Mouse (Mus musculus) gastrocnemius, postnatal 25 days (tissue): ENCODE data around the gene Dip2b. TPM values are rescaled to one million over a fixed set of nuclear protein-coding genes. Genes with fewer than 3 reads are reported as not detected.
"Not testable (repeated sequence)": the region's sequence is repeated elsewhere in the genome, so short reads cannot be mapped to it uniquely, and the experiment has no call there.

Experiments used
- DNase-seq: peaks from one replicate; pipeline ENCODE4 v3.0.0; 2022
- total RNA-seq, 2 experiments: library from RNA; stranded (reverse); gene quantifications; 1 replicate in 1 of 2; 2 replicates in 1 of 2; pipeline ENCODE4 v1.2.3; 2021

Dip2b gene
- total RNA-seq, 2 experiments from 2014 or later, result 7.4 to 7.7 TPM

DNA sequence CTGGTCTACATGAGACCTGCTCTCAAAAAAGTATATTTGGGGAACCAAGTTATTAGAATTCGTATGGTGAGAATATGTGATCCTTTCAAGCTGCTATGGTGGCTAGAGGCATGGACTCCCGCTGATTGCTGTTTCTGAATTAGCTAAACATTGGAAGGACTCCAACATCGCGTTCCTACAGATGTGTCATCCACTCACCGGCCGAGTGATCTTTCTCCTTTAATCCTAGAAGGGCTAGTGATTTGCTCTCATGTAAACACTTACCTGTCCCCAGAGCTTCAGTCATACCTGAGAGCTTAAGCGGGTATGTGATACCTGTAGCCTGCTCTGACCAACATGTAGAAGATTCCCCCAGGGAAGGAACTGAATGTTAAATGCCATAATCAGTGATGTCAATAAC, 182.5 kb downstream of the Dip2b start:
- no peak for DNase-seq

GRCm38 (mm10) chr15:100225381-100225780, 186.9 kb downstream of the Dip2b start:
- no peak for DNase-seq

GRCm38 (mm10) chr15:100225891-100226290, 187.4 kb downstream of the Dip2b start:
- DNase-seq, result no peak

- DNase-seq, result no peak
Observed at GRCm38 (mm10) chr15:100227031-100227662, 188.7 kb downstream of the Dip2b start.

GRCm38 (mm10) chr15:100227663-100228534, 189.4 kb downstream of the Dip2b start, which contains the start of gene Atf1:
Gene Atf1, plus strand, starts transcription at chr15:100227819.
- peak; percentile 91 for DNase-seq

DNA sequence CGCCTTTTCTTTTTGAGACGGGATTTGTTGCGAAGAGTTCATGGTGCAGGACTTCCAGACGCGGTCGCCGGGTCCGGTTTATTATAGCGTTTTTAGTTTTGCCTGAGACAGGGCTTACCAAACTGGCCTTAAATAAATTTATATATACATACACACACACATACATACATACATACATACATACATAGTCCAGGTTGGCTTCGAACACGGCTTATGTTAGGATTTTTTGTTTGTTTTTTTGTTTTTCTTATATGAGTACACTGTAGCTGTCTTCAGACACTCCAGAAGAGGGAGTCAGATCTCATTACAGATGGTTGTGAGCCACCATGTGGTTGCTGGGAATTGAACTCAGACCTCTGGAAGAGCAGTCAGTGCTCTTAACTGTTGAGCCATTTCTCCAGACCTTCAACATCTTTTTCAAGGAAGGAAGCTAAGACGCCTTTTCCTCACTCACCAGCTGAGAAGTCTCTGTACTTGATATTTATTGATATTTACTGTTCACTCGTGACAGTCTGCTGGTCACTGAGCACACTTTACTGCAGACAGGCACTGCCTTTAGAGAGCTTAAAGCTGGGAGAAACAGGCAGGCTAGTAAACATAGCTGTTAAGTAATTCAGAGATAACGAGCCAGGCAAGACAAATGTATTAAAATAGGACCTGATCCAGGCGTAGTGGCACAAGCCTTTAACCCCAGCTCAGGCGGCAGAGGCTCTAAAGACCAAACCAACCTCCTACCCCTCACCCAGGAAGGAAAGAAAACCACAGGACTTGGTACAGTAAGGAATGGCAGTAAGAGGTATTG, 190.3 kb downstream of the Dip2b start:
- no peak for DNase-seq

GRCm38 (mm10) chr15:100230655-100231054, 192.2 kb downstream of the Dip2b start:
- DNase-seq, result no peak

GRCm38 (mm10) chr15:100231616-100232525, 193.4 kb downstream of the Dip2b start:
- no peak for DNase-seq

DNA sequence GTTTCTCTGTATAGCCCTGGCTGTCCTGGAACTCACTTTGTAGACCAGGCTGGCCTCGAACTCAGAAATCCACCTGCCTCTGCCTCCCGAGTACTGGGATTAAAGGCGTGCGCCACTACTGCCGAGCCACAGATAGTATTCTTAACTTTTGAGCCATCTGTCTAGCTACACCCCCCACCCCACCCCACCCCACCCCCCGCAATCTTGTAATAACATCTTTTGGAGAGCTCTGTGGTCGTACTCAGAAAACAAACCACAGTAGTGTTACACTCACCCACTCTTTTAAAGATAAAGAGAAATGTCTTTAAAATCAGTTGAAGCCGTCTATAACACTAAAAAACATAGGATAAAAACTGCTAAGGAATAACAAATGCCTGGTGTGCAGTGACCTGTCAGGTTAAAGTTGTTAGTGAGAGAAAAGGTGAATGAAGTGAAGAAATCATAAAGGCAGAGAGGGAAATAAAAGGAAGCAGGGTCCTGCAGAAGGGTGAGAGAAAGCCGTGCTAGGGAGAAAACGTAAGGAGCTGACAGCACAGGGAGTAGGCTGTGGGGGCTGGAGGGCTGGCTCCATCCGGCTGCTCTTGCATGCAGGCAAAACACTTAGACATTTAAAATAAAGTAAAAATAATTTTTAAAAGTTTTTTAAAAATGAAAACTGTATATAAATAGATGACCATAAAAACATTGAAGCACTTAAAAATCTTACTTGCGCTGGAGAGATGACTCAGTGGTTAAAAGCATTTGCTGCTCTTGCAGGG, 196.9 kb downstream of the Dip2b start:
- no peak for DNase-seq

GRCm38 (mm10) chr15:100236952-100237351, 198.5 kb downstream of the Dip2b start:
- no peak for DNase-seq

GRCm38 (mm10) chr15:100241780-100242179, 203.3 kb downstream of the Dip2b start:
- DNase-seq, result no peak

DNA sequence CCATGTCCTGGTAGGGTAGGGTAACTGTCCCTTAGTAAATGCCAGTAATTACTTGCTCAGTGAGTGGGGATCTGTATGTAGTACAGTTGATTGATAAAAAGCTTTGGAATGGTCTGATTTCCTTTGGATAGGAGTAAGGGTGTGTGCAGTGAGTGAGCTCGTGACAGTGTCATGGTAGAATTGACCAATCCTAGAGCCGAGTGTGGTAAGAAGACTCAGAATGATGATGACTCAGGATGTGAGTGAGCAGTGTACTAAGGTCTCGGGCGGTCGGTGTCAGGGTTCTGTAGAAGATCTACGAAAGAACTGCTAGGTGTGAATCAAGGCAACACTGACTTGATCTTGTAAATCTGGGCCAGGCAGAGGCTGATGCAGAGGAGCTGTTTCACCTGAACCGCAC, 207.5 kb downstream of the Dip2b start:
- no peak for DNase-seq

GRCm38 (mm10) chr15:100247296-100247695, 208.8 kb downstream of the Dip2b start:
- no peak for DNase-seq

GRCm38 (mm10) chr15:100248665-100249433, 210.4 kb downstream of the Dip2b start:
- no peak for DNase-seq

DNA sequence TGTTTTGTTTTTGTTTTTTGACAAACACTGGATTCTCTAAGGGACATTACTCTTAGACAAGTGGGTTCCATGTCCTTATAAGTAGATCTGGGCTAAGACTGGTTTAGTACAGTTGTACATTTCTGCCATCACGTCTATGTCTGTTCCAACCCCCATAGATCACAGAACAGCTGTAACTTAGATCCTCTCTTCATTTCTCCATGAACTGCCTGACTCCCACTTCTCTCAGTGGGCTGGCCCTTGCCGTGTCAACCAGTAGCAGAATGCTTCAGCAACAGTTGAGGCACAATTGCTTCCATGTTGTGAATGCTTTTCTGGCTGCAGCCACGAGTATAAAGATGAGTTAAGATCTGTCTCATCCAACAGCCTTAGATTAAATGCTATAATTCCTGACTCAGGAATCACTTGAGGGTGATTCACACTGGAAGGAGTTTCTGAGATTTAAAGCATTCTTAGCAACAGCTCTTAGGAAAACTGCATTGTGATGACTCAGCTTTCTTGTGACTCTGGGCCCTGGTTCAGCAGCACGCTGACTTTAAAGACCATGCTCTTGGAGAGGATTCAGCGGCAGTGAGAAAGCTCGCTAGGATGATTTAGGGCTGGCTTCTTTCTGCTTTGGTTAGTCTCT, 212.8 kb downstream of the Dip2b start:
- no peak for DNase-seq

- DNase-seq, result no peak
Observed at GRCm38 (mm10) chr15:100256386-100256785, 217.9 kb downstream of the Dip2b start.

- no peak for DNase-seq
Observed at GRCm38 (mm10) chr15:100257305-100257704, 218.8 kb downstream of the Dip2b start.

- no peak for DNase-seq
Observed at GRCm38 (mm10) chr15:100258646-100259425, 220.4 kb downstream of the Dip2b start.

DNA sequence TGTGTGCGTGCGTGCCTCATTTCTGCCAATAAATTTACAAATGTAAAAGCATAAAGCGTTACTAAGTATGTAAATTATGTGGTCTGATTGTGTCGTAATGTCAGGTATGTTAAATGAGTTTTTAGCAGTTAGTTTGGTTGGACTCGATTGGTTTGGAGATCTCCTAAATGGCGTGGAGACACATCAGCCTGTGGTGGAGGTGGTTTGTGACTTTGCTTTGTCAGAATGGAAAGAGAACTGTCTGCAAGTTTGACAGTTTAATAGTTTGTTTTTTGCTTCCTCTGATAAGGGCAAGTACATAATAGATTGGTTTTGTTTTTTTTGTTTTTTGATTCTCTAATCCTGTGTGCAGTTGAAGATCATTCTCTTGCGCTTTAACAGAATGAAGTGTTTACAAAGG, 221.9 kb downstream of the Dip2b start:
- not testable (repeated sequence) for DNase-seq
